Mouse (Mus musculus) CH12.LX (cell line): ENCODE measurements around the gene Steap4.

ENCODE experiments used
- MAZ ChIP-seq: IDR thresholded peaks from 2 replicates; pipeline ENCODE4 v1.6.1; 2012; ENCODE audit warnings: low read depth, mild to moderate bottlenecking, inconsistent platforms, low read length, improper control_type of control experiment, moderate library complexity
- NELFE ChIP-seq: IDR thresholded peaks from 2 replicates; pipeline ENCODE4 v1.6.1; 2011; ENCODE audit warnings: low read depth, low read length, improper control_type of control experiment
- TCF12 ChIP-seq: IDR thresholded peaks from 2 replicates; pipeline ENCODE4 v1.6.1; 2014; ENCODE audit warnings: low read depth, mild to moderate bottlenecking, inconsistent platforms, low read length, improper control_type of control experiment

DNA sequence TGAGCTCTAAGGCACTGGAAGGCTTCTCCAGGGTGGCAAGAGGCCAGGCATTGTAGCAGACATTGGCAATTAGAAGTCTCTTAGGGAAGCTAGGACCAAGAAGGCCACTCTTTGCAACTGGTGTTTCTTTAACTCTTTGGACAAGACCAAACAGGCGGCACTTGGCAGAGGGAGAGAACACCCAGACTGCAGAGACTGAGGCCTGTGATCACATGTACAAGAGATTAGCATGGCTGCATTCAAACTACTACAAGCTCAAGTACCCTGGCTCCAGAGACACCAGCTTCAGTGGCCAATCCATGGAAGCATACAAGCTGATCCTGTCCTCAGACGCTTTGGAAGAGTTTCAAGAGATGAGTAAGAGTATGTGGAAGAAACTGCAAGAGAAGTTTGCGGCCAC lies 36.6 kb upstream of the Steap4 start:
- TF ChIP-seq MAZ (no peak), TCF12 (no peak), NELFE (no peak)
